Mouse (Mus musculus) limb, embryonic 14.5 days (tissue): Measurements from ENCODE around the gene Pold1. TPM values are rescaled to one million over a fixed set of nuclear protein-coding genes. Genes with fewer than 3 reads are reported as not detected.

ENCODE experiments used
- ATAC-seq: fragments of 200-750 bp; cut with Nextera tagmentation; 2 replicates; pipeline ENCODE4 v1.8.0; 2017; ENCODE audit warnings: low read depth, moderate number of reproducible peaks, moderate TSS enrichment; ENCODE audit not compliant: low FRiP score
- DNase-seq: peaks from one replicate; pipeline ENCODE4 v3.0.0-alpha.2; 2015; ENCODE audit warnings: low spot score
- H3K27ac ChIP-seq: fragments of 300-500 bp; sonication (generic); replicated peaks from 2 replicates; pipeline ENCODE4 v1.5.1; 2014; ENCODE audit warnings: low read depth, mild to moderate bottlenecking, low read length, moderate library complexity, mixed read lengths
- H3K27me3 ChIP-seq: fragments of 300-500 bp; sonication (generic); 2 replicates; pipeline ENCODE4 v1.6.1; 2014; ENCODE audit warnings: low read length, mixed read lengths; ENCODE audit not compliant: control insufficient read depth, insufficient read depth
- H3K36me3 ChIP-seq: fragments of 300-500 bp; sonication (generic); 2 replicates; pipeline ENCODE4 v1.6.1; 2014; ENCODE audit warnings: mild to moderate bottlenecking, low read length, moderate library complexity, mixed read lengths; ENCODE audit not compliant: control insufficient read depth, insufficient read depth
- H3K4me1 ChIP-seq: fragments of 300-500 bp; sonication (generic); 2 replicates; pipeline ENCODE4 v1.6.1; 2014; ENCODE audit warnings: antibody characterized with exemption, low read length, mixed read lengths; ENCODE audit not compliant: control insufficient read depth, insufficient read depth
- H3K4me2 ChIP-seq: fragments of 300-500 bp; sonication (generic); replicated peaks from 2 replicates; pipeline ENCODE4 v1.6.1; 2014; ENCODE audit warnings: low read depth, mild to moderate bottlenecking, low read length, moderate library complexity; ENCODE audit not compliant: severe bottlenecking
- H3K4me3 ChIP-seq: fragments of 300-500 bp; sonication (generic); replicated peaks from 2 replicates; pipeline ENCODE4 v1.5.1; 2014; ENCODE audit warnings: low read length
- H3K9ac ChIP-seq: fragments of 300-500 bp; sonication (generic); 2 replicates; pipeline ENCODE4 v1.6.1; 2014; ENCODE audit warnings: mild to moderate bottlenecking, low read depth, low read length, moderate library complexity; ENCODE audit not compliant: severe bottlenecking
- H3K9me3 ChIP-seq: fragments of 300-500 bp; sonication (generic); 2 replicates; pipeline ENCODE4 v1.6.1; 2016; ENCODE audit warnings: low read length; ENCODE audit not compliant: control insufficient read depth
- POLR2A ChIP-seq: fragments of 200-500 bp; IDR thresholded peaks from 2 replicates; pipeline ENCODE4 v1.8.0; 2012; ENCODE audit warnings: inconsistent platforms, mild to moderate bottlenecking, moderate library complexity, borderline replicate concordance; ENCODE audit not compliant: insufficient read depth, insufficient read length; ENCODE audit errors: extremely low read depth
- WGBS: fragments of 180-500 bp; shearing (Covaris S2); extraction: QIAGEN DNeasy Blood & Tissue Kit; methylation state at CpG from one replicate; pipeline ENCODE4 v1.1.7; 2014; 5-methylcytosine and 5-hydroxymethylcytosine counted together
- polyA plus RNA-seq, 2 experiments: library from polyadenylated mRNA; depleted of rRNA in 1 of 2; stranded (reverse) in 1 of 2; unstranded in 1 of 2; fragments of >200 nt; fragmentation: Nextera tagmentation in 1 of 2; extraction: Ambion mirVana in 1 of 2; gene quantifications; 2 replicates each; pipeline versions ENCODE4 v1.2.1 to v1.2.3; 2012 to 2014

Pold1 gene
- polyA plus RNA-seq, 2 experiments = 62.1 to 102 TPM

GRCm38 (mm10) chr7:44571811-44572210 is 23.2 kb upstream of the Pold1 start:
- H3K9me3 ChIP-seq = no peaks in the 10 kb centered on the region
- no peak overlapping the region for H3K27ac ChIP-seq
- WGBS = 52% methylated on average over 4 of the region's 4 CpGs
- DNase-seq (no peak), ATAC-seq (no peak)
- TF ChIP-seq POLR2A = no peak
- no peaks in the 10 kb centered on the region for H3K36me3 ChIP-seq
- no peak overlapping the region for H3K4me2 ChIP-seq
- H3K4me1 ChIP-seq = no peaks in the 10 kb centered on the region
- no peak overlapping the region for H3K4me3 ChIP-seq
- H3K9ac ChIP-seq = no peak overlapping the region
- H3K27me3 ChIP-seq = no peaks in the 10 kb centered on the region

DNA sequence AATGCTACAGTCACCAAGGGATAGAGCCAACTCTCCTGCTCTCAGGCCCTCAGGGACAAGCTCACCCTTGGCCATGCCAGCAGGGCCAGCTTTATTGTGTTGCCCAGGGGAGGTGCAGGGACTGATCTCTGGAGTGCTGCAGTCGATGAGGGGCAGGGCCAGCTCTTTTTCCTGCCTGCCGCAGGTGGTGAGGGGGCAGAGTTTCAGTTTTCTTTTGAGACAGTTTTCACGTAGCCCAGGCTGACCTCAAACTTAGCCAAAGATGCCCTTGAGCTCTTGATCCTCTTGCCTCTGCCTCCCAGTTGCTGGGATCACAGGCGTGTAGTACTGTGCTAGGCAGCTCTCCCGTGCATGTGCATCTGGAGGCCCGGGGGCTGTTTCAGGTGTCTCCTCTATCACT is 22.3 kb upstream of the Pold1 start:
- Histone ChIP-seq H3K9ac (no peak overlapping the region), H3K36me3 (no peaks in the 10 kb centered on the region), H3K27me3 (no peaks in the 10 kb centered on the region), H3K27ac (no peak overlapping the region), H3K9me3 (no peaks in the 10 kb centered on the region), H3K4me2 (no peak overlapping the region), H3K4me3 (no peak overlapping the region), H3K4me1 (no peaks in the 10 kb centered on the region)
- ATAC-seq = no peak
- no peak for TF ChIP-seq POLR2A
- DNase-seq = no peak
- 82% methylated on average over 6 of the region's 6 CpGs for WGBS

DNA sequence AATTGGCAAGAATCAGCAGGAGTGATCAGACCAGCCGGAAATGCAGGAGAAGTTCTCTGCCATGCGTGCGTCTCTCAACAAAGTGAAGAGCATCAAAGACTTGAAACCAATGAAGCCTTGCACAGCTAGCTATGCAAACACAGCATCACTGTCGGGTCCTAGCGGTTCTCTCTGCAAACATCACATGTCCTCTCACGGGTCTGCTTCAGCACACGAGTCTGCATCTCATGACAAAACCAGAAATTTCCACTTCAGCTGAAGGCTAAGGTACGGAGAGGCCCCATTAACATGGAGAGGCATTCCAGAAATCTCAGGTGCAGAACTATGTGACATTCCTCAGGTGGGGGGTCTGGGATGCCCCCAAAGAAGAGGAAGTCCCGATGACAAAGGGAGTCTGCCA is 20.2 kb upstream of the Pold1 start:
- Histone ChIP-seq H3K4me3 (no peak overlapping the region), H3K36me3 (no peaks in the 10 kb centered on the region), H3K9ac (no peak overlapping the region), H3K9me3 (no peaks in the 10 kb centered on the region), H3K27ac (no peak overlapping the region), H3K4me1 (no peaks in the 10 kb centered on the region), H3K4me2 (no peak overlapping the region), H3K27me3 (no peaks in the 10 kb centered on the region)
- DNase-seq = no peak
- ATAC-seq = no peak
- no peak for TF ChIP-seq POLR2A
- 66% methylated on average over 9 of the region's 9 CpGs for WGBS

DNA sequence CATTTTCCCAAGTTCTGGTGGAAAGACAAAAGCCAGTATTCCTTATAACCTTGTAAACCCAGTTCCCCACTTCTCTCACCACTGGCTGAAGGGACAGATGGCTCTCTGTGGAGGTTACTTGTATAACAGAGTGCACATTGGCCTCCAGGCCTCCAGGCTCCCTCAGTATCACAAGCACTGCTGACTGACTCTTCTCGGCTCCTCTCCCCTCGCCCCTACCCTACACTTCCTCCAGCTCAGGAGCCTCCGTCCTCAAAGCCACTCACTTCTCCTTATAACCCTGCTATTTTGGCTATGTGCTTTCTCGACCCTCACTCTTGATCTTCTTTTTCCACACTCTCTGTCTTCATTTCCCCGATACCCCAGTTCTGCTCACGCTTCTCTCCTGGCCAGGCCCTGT is 16.8 kb upstream of the Pold1 start:
- 74% methylated on average over 6 of the region's 6 CpGs for WGBS
- Histone ChIP-seq H3K4me1 (no peaks in the 10 kb centered on the region), H3K27ac (no peak overlapping the region), H3K4me2 (no peak overlapping the region), H3K9me3 (no peaks in the 10 kb centered on the region), H3K4me3 (no peak overlapping the region), H3K27me3 (no peaks in the 10 kb centered on the region), H3K9ac (no peak overlapping the region), H3K36me3 (no peaks in the 10 kb centered on the region)
- ATAC-seq (no peak), DNase-seq (no peak)
- TF ChIP-seq POLR2A = no peak

DNA sequence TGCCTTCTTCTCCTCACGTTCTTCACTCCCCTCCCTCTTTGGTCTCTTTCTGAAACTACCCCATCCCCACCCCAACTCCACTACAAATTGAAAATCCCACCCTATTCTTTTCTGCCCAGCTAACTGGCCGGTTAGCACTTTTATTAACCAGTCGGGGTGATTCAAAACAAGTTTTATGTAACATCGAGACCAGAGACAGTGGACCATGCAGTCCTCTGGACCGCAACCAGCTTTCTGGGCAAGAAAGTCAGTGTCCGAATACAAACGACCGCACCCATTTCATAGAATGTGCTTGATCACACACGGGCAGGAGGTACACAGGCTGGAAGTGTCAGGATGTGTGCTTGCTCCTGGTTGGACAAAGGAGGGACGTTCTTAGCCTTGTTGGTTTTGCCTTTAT is 15.8 kb upstream of the Pold1 start:
- DNase-seq (no peak), ATAC-seq (no peak)
- TF ChIP-seq POLR2A = no peak
- Histone ChIP-seq H3K9me3 (no peaks in the 10 kb centered on the region), H3K4me3 (no peak overlapping the region), H3K4me1 (no peaks in the 10 kb centered on the region), H3K27me3 (no peaks in the 10 kb centered on the region), H3K4me2 (no peak overlapping the region), H3K36me3 (no peaks in the 10 kb centered on the region), H3K9ac (no peak overlapping the region), H3K27ac (no peak overlapping the region)
- 86% methylated on average over 10 of the region's 10 CpGs for WGBS

DNA sequence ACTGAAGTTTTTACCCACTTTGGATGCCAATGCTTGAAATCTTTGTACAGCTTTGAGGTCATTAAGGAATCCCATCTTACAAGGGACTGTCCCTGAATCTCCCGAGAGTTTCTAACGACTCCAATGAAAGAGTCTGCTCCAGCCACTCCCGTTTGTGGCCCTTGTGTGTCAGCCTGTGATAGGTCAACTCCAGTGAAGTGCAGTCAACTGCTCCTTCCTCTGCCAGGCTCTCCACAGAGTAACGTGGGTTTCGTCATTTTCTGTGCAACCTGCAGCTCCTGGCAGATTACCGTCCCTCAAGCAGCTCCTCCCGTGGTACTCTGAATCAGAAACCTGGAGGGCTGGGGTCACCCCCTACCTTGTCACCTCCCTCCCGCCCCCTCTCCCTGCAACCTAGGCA is 14.6 kb upstream of the Pold1 start:
- TF ChIP-seq POLR2A = no peak
- Histone ChIP-seq H3K9ac (no peak overlapping the region), H3K27ac (no peak overlapping the region), H3K4me2 (no peak overlapping the region), H3K4me1 (no peaks in the 10 kb centered on the region), H3K9me3 (no peaks in the 10 kb centered on the region), H3K36me3 (no peaks in the 10 kb centered on the region), H3K4me3 (no peak overlapping the region), H3K27me3 (no peaks in the 10 kb centered on the region)
- no peak for ATAC-seq
- no peak for DNase-seq
- WGBS = 36% methylated on average over 8 of the region's 8 CpGs
